Mouse (Mus musculus) E14TG2a.4 (cell line): ENCODE data around the gene Sap25.

Experiments used
- CTCF ChIP-seq: conservative IDR thresholded peaks from 2 replicates; pipeline ENCODE4 v1.5.1; 2014; ENCODE audit warnings: low read length
- POU5F1 ChIP-seq: IDR thresholded peaks from 2 replicates; pipeline ENCODE4 v1.6.1; 2014; ENCODE audit warnings: low read length, borderline replicate concordance

DNA sequence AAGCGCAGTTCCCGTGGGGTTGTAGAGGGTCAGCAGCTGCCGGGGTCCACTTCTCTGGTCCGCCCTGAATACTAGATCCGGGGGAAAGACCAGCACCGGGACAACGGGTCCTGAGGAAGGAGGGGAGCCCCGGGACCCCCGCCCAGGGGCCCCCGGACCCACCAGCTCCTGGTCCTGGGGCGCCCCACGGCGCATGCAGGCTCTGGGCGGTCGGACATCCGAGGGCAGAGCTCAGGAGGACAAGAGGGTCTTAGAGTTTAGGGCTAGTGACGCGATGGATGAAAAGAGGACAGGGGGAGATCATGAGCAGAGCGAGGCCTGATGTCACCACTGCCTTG, 40.9 kb upstream of the Sap25 start:
- TF ChIP-seq CTCF: no peak
- TF ChIP-seq POU5F1: no peak
